Mouse (Mus musculus): ENCODE results near the gene Gm20075. TPM values are rescaled to one million over a fixed set of nuclear protein-coding genes. Genes with fewer than 3 reads are reported as not detected.
"Not testable (repeated sequence)": the region's sequence is repeated elsewhere in the genome, so short reads cannot be mapped to it uniquely, and the experiment has no call there.

The Gm20075 gene
- 8.5 and 8.8 TPM in 2 replicates for polyA plus RNA-seq (2015; fragmentation: Nextera tagmentation; extraction: Ambion mirVana)

DNA sequence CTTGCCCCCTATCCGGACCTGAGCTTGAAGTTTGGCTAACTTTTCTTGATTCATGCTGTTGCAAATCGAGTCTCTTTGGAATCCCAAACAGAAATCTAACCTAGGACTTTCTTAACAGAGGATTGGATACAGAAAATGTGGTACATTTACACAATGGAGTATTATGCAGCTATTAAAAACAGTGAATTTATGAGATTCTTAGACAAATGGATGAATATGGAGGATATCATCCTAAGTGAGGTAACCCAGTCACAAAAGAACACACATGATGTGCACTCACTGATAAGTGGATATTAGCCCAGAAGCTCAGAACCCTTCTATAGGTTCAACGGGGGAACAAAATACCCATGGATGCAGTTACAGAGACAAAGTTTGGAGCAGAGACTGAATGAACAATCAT is at the start of gene Gm20075:
TSS of gene Gm20075 (minus strand) at position 101 of the 400 bp plus-strand sequence.
- ATAC-seq; H3K36me3 ChIP-seq (replicated peaks; ENCODE audit: insufficient read depth, low read length); H3K4me1 ChIP-seq (ENCODE audit: insufficient read depth); DNase-seq; H3K9me3 ChIP-seq (ENCODE audit: low read length); H3K4me3 ChIP-seq (ENCODE audit: low read depth, low read length); H3K4me2 ChIP-seq (ENCODE audit: low read depth, low read length); H3K9ac ChIP-seq (replicated peaks); H3K27ac ChIP-seq (ENCODE audit: low read depth); H3K27me3 ChIP-seq (ENCODE audit: insufficient read depth, low read length): not testable (repeated sequence)
- WGBS (ENCODE audit: insufficient replicate concordance): 76% methylated on average over 3 of the region's 3 CpGs

- no peak for ATAC-seq
- 59% methylated on average over 3 of the region's 3 CpGs for WGBS (ENCODE audit: insufficient replicate concordance)
- TF ChIP-seq CTCF (IDR thresholded peaks at IDR 0.05; ENCODE audit: low read depth): no peak
- TF ChIP-seq EP300 (IDR thresholded peaks at IDR 0.05; ENCODE audit: low read depth): no peak
These were observed 47.9 kb upstream of the Gm20075 start for GRCm38 (mm10) chr13:96129081-96129480.

DNA sequence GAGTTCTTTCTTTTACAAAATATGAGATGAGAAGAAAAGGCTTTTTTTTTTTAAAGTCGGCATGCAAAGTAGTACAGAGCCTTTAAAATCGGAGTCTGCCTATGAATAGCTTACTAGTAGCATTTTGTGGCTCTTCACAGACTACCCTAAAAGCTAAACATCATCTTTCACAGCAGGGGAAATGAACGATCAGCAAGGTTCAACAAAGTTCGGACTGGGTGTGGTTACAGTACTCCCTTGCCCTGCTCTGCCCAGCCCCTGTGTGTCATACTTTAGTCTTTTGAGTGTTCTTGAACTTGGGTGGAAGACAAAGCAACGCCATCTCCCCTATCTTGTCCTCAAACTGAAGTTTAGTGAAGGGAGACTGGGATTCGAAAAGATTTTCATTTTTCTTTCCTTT is 45.5 kb upstream of the Gm20075 start:
- DNase-seq: no peak
- Histone ChIP-seq H3K27me3 (ENCODE audit: insufficient read depth, low read length) (peaks cover 21% of the 10 kb centered on the region), H3K9me3 (ENCODE audit: low read length) (no peaks in the 10 kb centered on the region), H3K4me2 (ENCODE audit: low read depth, low read length) (no peak overlapping the region), H3K27ac (ENCODE audit: low read depth) (no peak overlapping the region), H3K4me3 (ENCODE audit: low read depth, low read length) (no peak overlapping the region), H3K9ac (replicated peaks) (no peak overlapping the region), H3K4me1 (ENCODE audit: insufficient read depth) (no peaks in the 10 kb centered on the region), H3K36me3 (replicated peaks; ENCODE audit: insufficient read depth, low read length) (no peaks in the 10 kb centered on the region)
- no peak for ATAC-seq
- 69% methylated on average over 6 of the region's 6 CpGs for WGBS (ENCODE audit: insufficient replicate concordance)
- no peak for TF ChIP-seq CTCF (IDR thresholded peaks at IDR 0.05; ENCODE audit: low read depth)
- no peak for TF ChIP-seq EP300 (IDR thresholded peaks at IDR 0.05; ENCODE audit: low read depth)

More at GRCm38 (mm10) chr13:96129081-96129480, 47.9 kb upstream of the Gm20075 start:
- no peaks in the 10 kb centered on the region for H3K9me3 ChIP-seq (ENCODE audit: low read length)
- no peak overlapping the region for H3K9ac ChIP-seq (replicated peaks)
- no peaks in the 10 kb centered on the region for H3K4me1 ChIP-seq (ENCODE audit: insufficient read depth)
- H3K27me3 ChIP-seq (ENCODE audit: insufficient read depth, low read length): peaks cover 42% of the 10 kb centered on the region
- no peak for DNase-seq
- H3K4me3 ChIP-seq (ENCODE audit: low read depth, low read length): no peak overlapping the region
- H3K27ac ChIP-seq (ENCODE audit: low read depth): no peak overlapping the region
- no peak overlapping the region for H3K4me2 ChIP-seq (ENCODE audit: low read depth, low read length)
- H3K36me3 ChIP-seq (replicated peaks; ENCODE audit: insufficient read depth, low read length): no peaks in the 10 kb centered on the region

- no peak for TF ChIP-seq CTCF (IDR thresholded peaks at IDR 0.05; ENCODE audit: low read depth)
- TF ChIP-seq EP300 (IDR thresholded peaks at IDR 0.05; ENCODE audit: low read depth): no peak
- Histone ChIP-seq H3K4me2 (ENCODE audit: low read depth, low read length) (no peak overlapping the region), H3K9ac (replicated peaks) (no peak overlapping the region), H3K4me3 (ENCODE audit: low read depth, low read length) (no peak overlapping the region), H3K4me1 (ENCODE audit: insufficient read depth) (no peaks in the 10 kb centered on the region), H3K27me3 (ENCODE audit: insufficient read depth, low read length) (peaks cover 8% of the 10 kb centered on the region), H3K9me3 (ENCODE audit: low read length) (no peaks in the 10 kb centered on the region), H3K27ac (ENCODE audit: low read depth) (no peak overlapping the region), H3K36me3 (replicated peaks; ENCODE audit: insufficient read depth, low read length) (no peaks in the 10 kb centered on the region)
- ATAC-seq (no peak), DNase-seq (no peak)
- WGBS (ENCODE audit: insufficient replicate concordance): 57% methylated on average over 5 of the region's 5 CpGs
These were observed 43.8 kb upstream of the Gm20075 start for GRCm38 (mm10) chr13:96125011-96125410.

DNA sequence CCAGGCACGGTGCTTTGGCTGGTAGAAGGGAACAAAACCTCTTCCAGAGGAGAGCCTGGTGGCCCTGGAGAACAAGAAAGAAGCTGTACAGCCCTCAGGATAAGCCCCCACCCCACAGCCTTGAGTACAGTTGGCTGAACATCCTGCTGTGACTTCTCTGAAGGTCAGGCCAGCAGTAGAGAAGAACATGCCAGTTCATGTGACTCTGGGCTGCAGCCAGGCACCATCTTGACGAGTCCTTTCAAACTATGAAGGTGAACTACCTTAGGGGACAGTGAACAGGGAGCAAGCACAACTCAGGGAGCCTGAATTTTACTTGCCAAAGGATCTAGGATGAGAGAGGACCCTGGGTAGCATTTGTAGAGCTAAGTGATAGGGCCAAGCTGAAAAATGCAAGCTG is 31.5 kb upstream of the Gm20075 start:
- H3K4me3 ChIP-seq (ENCODE audit: low read depth, low read length): no peak overlapping the region
- TF ChIP-seq CTCF (IDR thresholded peaks at IDR 0.05; ENCODE audit: low read depth) (no peak), EP300 (IDR thresholded peaks at IDR 0.05; ENCODE audit: low read depth) (no peak)

GRCm38 (mm10) chr13:96110767-96111166 is 29.6 kb upstream of the Gm20075 start:
- WGBS (ENCODE audit: insufficient replicate concordance): 87% methylated on average over 3 of the region's 3 CpGs
- DNase-seq (no peak), ATAC-seq (no peak)
- no peak overlapping the region for H3K4me2 ChIP-seq (ENCODE audit: low read depth, low read length)
- no peaks in the 10 kb centered on the region for H3K9me3 ChIP-seq (ENCODE audit: low read length)
- no peaks in the 10 kb centered on the region for H3K4me1 ChIP-seq (ENCODE audit: insufficient read depth)
- no peak overlapping the region for H3K27ac ChIP-seq (ENCODE audit: low read depth)
- TF ChIP-seq EP300 (IDR thresholded peaks at IDR 0.05; ENCODE audit: low read depth): no peak
- TF ChIP-seq CTCF (IDR thresholded peaks at IDR 0.05; ENCODE audit: low read depth): no peak
- H3K36me3 ChIP-seq (replicated peaks; ENCODE audit: insufficient read depth, low read length): no peaks in the 10 kb centered on the region
- no peak overlapping the region for H3K4me3 ChIP-seq (ENCODE audit: low read depth, low read length)
- no peak overlapping the region for H3K9ac ChIP-seq (replicated peaks)
- H3K27me3 ChIP-seq (ENCODE audit: insufficient read depth, low read length): no peaks in the 10 kb centered on the region

More for the DNA sequence above, 31.5 kb upstream of the Gm20075 start:
- Histone ChIP-seq H3K27me3 (ENCODE audit: insufficient read depth, low read length) (no peaks in the 10 kb centered on the region), H3K9ac (replicated peaks) (no peak overlapping the region), H3K27ac (ENCODE audit: low read depth) (no peak overlapping the region), H3K36me3 (replicated peaks; ENCODE audit: insufficient read depth, low read length) (no peaks in the 10 kb centered on the region), H3K4me2 (ENCODE audit: low read depth, low read length) (no peak overlapping the region), H3K4me1 (ENCODE audit: insufficient read depth) (no peaks in the 10 kb centered on the region), H3K9me3 (ENCODE audit: low read length) (no peaks in the 10 kb centered on the region)
- no peak for DNase-seq
- 54% methylated on average over 2 of the region's 2 CpGs for WGBS (ENCODE audit: insufficient replicate concordance)
- ATAC-seq: no peak

GRCm38 (mm10) chr13:96106367-96106766 is 25.2 kb upstream of the Gm20075 start:
- 54% methylated on average over 4 of the region's 4 CpGs for WGBS (ENCODE audit: insufficient replicate concordance)

More at GRCm38 (mm10) chr13:96106367-96106766, 25.2 kb upstream of the Gm20075 start:
- Histone ChIP-seq H3K4me2 (ENCODE audit: low read depth, low read length) (no peak overlapping the region), H3K36me3 (replicated peaks; ENCODE audit: insufficient read depth, low read length) (no peaks in the 10 kb centered on the region), H3K27ac (ENCODE audit: low read depth) (no peak overlapping the region), H3K27me3 (ENCODE audit: insufficient read depth, low read length) (no peaks in the 10 kb centered on the region), H3K9me3 (ENCODE audit: low read length) (no peaks in the 10 kb centered on the region), H3K9ac (replicated peaks) (no peak overlapping the region), H3K4me3 (ENCODE audit: low read depth, low read length) (no peak overlapping the region), H3K4me1 (ENCODE audit: insufficient read depth) (no peaks in the 10 kb centered on the region)
- ATAC-seq (no peak), DNase-seq (peak; percentile 16)
- TF ChIP-seq EP300 (IDR thresholded peaks at IDR 0.05; ENCODE audit: low read depth) (no peak), CTCF (IDR thresholded peaks at IDR 0.05; ENCODE audit: low read depth) (no peak)
